Mouse (Mus musculus): ENCODE measurements at regions not wholly inside any gene's neighbourhood (a gene's known extent, or its start where the extent isn't known, plus 50 kb on each side); places are given as distances from the start of the nearest gene placed in this dataset.

DNA sequence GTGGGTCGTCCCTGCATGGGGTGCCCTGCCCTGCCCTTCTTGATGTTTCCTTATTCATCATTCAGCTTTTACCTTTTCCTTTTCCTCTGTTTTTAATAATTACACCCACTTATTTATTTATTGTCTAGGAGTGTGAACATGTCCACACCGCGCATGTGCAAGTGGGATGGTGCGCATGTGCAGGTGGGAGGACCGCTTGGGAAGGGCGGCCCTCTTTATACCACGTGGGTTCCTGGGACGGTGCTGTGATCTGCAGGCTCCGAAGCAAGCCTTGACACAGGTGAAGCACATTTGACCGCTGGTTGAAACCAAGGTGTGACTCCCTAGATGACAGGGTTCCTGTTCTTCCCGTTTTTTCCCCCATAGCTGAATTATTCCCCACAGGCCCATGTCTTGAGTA is 60.0 kb downstream of the Syf2 start:
- H3K36me3 ChIP-seq (ENCODE audit: control insufficient read depth, insufficient read depth, low read length): no peaks in the 10 kb centered on the region
- ATAC-seq (ENCODE audit: low FRiP score, low TSS enrichment): no peak
- no peak overlapping the region for H3K4me3 ChIP-seq (ENCODE audit: low read length)
- H3K4me1 ChIP-seq (ENCODE audit: control insufficient read depth, insufficient read depth, low read length): no peaks in the 10 kb centered on the region
- H3K27ac ChIP-seq (ENCODE audit: low read depth, low read length): no peak overlapping the region
- no peak overlapping the region for H3K4me2 ChIP-seq (replicated peaks; ENCODE audit: low read depth, low read length)
- 89% methylated on average over 11 of the region's 11 CpGs for WGBS
- H3K27me3 ChIP-seq (ENCODE audit: control insufficient read depth, insufficient read depth, low read length): no peaks in the 10 kb centered on the region
- H3K9me3 ChIP-seq (ENCODE audit: control insufficient read depth, low read length): no peaks in the 10 kb centered on the region
- H3K9ac ChIP-seq (ENCODE audit: low read depth, low read length): no peak overlapping the region

DNA sequence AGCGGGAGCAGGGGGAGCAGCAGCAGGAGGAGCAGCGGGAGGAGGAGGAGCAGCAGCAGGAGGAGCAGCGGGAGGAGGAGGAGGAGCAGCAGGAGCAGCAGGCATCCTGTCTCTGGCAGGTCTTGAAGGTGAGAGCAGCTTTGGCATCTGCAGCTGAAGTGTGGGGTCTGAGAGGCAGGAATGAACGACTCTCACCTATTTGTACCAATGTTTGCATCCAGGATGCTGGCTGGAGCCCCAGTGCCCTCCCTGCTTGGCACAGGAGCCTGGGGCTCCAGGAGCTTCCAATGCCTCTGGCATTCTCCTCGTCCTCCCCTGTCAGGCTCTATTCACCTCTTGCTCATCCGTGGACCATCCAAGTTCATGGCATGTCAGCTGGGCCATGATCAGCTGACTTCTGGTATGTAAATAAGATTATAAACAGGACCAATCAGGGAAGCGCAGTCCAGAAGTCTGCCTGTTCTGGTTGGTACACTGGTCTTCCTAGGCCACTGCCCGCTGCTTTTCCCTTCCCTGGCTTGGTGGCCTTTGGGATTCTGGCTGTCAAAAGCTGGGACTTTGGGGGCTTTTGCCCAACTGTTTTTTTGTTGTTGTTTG is 62.9 kb downstream of the Syf2 start:
- WGBS: 64% methylated on average over 8 of the region's 8 CpGs
- no peaks in the 10 kb centered on the region for H3K4me1 ChIP-seq (ENCODE audit: control insufficient read depth, insufficient read depth, low read length)
- no peaks in the 10 kb centered on the region for H3K27me3 ChIP-seq (ENCODE audit: control insufficient read depth, insufficient read depth, low read length)
- H3K9me3 ChIP-seq (ENCODE audit: control insufficient read depth, low read length): no peaks in the 10 kb centered on the region
- ATAC-seq (ENCODE audit: low FRiP score, low TSS enrichment): no peak
- no peak overlapping the region for H3K9ac ChIP-seq (ENCODE audit: low read depth, low read length)
- H3K4me2 ChIP-seq (replicated peaks; ENCODE audit: low read depth, low read length): no peak overlapping the region
- no peak overlapping the region for H3K27ac ChIP-seq (ENCODE audit: low read depth, low read length)
- H3K36me3 ChIP-seq (ENCODE audit: control insufficient read depth, insufficient read depth, low read length): no peaks in the 10 kb centered on the region
- H3K4me3 ChIP-seq (ENCODE audit: low read length): no peak overlapping the region

DNA sequence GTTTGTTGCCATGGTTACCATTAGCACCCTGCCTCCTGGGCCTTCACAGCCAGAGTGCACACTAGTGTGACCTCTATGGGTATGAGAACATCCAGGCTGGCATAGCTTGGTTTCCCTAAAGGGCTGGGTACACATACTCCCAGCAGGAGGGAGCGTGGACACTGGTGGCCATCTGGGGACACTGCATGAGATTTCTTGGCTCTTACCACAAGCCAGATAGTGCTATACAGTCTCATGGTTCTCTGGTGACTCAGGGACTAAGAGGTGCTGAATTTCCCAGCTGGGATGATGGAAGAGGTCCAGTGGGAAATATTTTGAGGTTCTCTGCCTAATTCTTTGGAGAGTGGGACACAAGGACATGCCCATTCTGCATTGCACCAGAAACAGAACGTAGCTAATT is 63.5 kb downstream of the Syf2 start:
- no peaks in the 10 kb centered on the region for H3K27me3 ChIP-seq (ENCODE audit: control insufficient read depth, insufficient read depth, low read length)
- no peaks in the 10 kb centered on the region for H3K9me3 ChIP-seq (ENCODE audit: control insufficient read depth, low read length)
- H3K9ac ChIP-seq (ENCODE audit: low read depth, low read length): no peak overlapping the region
- H3K4me2 ChIP-seq (replicated peaks; ENCODE audit: low read depth, low read length): no peak overlapping the region
- H3K4me1 ChIP-seq (ENCODE audit: control insufficient read depth, insufficient read depth, low read length): no peaks in the 10 kb centered on the region
- no peaks in the 10 kb centered on the region for H3K36me3 ChIP-seq (ENCODE audit: control insufficient read depth, insufficient read depth, low read length)
- 88% methylated on average over 2 of the region's 2 CpGs for WGBS
- H3K4me3 ChIP-seq (ENCODE audit: low read length): no peak overlapping the region
- ATAC-seq (ENCODE audit: low FRiP score, low TSS enrichment): no peak
- no peak overlapping the region for H3K27ac ChIP-seq (ENCODE audit: low read depth, low read length)

DNA sequence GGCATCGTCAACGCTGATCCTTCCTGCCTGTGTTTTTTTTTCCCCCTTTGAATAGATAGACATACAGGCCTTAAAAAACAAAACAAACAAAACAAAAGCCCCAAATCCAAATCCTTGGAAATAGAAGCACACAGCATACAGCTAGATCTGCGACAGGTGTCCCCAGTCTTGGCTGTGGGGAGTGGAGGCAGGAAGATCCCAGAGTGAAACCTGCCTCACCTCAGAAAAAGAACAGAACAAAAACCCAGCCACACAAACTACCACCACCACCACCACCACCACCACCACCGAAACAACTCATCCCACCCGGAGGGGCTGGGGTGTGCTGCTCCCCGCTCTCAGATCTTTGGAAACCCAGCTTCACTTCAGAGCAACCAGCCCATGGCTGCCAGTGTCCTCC is 64.0 kb downstream of the Syf2 start:
- H3K4me1 ChIP-seq (ENCODE audit: control insufficient read depth, insufficient read depth, low read length): no peaks in the 10 kb centered on the region
- H3K9ac ChIP-seq (ENCODE audit: low read depth, low read length): no peak overlapping the region
- no peak overlapping the region for H3K4me3 ChIP-seq (ENCODE audit: low read length)
- H3K9me3 ChIP-seq (ENCODE audit: control insufficient read depth, low read length): no peaks in the 10 kb centered on the region
- H3K27me3 ChIP-seq (ENCODE audit: control insufficient read depth, insufficient read depth, low read length): no peaks in the 10 kb centered on the region
- no peak for ATAC-seq (ENCODE audit: low FRiP score, low TSS enrichment)
- no peak overlapping the region for H3K27ac ChIP-seq (ENCODE audit: low read depth, low read length)
- no peak overlapping the region for H3K4me2 ChIP-seq (replicated peaks; ENCODE audit: low read depth, low read length)
- H3K36me3 ChIP-seq (ENCODE audit: control insufficient read depth, insufficient read depth, low read length): no peaks in the 10 kb centered on the region
- WGBS: 84% methylated on average over 6 of the region's 6 CpGs

DNA sequence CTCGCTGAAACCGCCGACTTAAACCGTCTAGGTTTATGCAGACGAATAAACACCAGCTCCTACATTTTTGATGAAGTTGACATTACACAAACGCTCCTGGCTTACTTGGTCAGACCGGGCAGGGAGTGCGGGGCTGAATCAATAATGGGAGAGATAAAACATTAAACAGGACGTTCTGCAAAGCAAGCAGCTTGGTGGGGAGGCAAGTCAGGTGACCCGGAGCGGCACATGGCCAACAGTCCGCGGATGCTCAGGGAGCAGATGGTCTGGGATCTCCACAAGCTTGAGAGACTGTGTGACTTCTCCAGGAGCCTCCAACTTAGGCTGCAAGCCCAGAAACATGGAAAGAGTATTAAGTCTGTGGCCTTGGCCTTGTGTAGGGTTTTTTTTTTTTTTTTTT is 64.4 kb downstream of the Syf2 start:
- ATAC-seq (ENCODE audit: low FRiP score, low TSS enrichment): no peak
- Histone ChIP-seq H3K36me3 (ENCODE audit: control insufficient read depth, insufficient read depth, low read length) (no peaks in the 10 kb centered on the region), H3K9ac (ENCODE audit: low read depth, low read length) (no peak overlapping the region), H3K4me3 (ENCODE audit: low read length) (no peak overlapping the region), H3K4me2 (replicated peaks; ENCODE audit: low read depth, low read length) (no peak overlapping the region), H3K27ac (ENCODE audit: low read depth, low read length) (no peak overlapping the region), H3K9me3 (ENCODE audit: control insufficient read depth, low read length) (no peaks in the 10 kb centered on the region), H3K27me3 (ENCODE audit: control insufficient read depth, insufficient read depth, low read length) (no peaks in the 10 kb centered on the region), H3K4me1 (ENCODE audit: control insufficient read depth, insufficient read depth, low read length) (no peaks in the 10 kb centered on the region)
- 55% methylated on average over 13 of the region's 13 CpGs for WGBS

DNA sequence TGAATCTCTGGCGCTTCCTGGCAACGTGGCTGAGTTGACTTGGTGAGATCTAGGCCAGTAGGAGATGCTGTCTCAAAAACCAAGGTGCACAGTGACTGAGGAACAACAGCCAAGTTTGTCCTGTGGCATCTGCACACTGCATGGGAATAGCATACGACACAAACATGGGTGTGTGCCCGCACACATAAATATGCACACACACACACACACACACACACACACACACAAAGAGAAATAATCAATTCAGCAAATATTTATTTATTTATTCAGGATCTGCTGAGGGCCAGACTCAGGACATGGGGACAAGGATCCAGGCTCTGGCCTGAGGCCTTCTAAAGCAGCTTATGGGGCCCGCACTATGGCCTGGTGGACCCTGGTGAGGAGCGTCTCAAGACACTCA is 65.4 kb downstream of the Syf2 start:
- Histone ChIP-seq H3K4me2 (replicated peaks; ENCODE audit: low read depth, low read length) (no peak overlapping the region), H3K4me1 (ENCODE audit: control insufficient read depth, insufficient read depth, low read length) (no peaks in the 10 kb centered on the region), H3K36me3 (ENCODE audit: control insufficient read depth, insufficient read depth, low read length) (no peaks in the 10 kb centered on the region), H3K9ac (ENCODE audit: low read depth, low read length) (no peak overlapping the region), H3K27ac (ENCODE audit: low read depth, low read length) (no peak overlapping the region), H3K4me3 (ENCODE audit: low read length) (no peak overlapping the region), H3K27me3 (ENCODE audit: control insufficient read depth, insufficient read depth, low read length) (no peaks in the 10 kb centered on the region), H3K9me3 (ENCODE audit: control insufficient read depth, low read length) (no peaks in the 10 kb centered on the region)
- ATAC-seq (ENCODE audit: low FRiP score, low TSS enrichment): no peak
- WGBS: 92% methylated on average over 6 of the region's 6 CpGs

DNA sequence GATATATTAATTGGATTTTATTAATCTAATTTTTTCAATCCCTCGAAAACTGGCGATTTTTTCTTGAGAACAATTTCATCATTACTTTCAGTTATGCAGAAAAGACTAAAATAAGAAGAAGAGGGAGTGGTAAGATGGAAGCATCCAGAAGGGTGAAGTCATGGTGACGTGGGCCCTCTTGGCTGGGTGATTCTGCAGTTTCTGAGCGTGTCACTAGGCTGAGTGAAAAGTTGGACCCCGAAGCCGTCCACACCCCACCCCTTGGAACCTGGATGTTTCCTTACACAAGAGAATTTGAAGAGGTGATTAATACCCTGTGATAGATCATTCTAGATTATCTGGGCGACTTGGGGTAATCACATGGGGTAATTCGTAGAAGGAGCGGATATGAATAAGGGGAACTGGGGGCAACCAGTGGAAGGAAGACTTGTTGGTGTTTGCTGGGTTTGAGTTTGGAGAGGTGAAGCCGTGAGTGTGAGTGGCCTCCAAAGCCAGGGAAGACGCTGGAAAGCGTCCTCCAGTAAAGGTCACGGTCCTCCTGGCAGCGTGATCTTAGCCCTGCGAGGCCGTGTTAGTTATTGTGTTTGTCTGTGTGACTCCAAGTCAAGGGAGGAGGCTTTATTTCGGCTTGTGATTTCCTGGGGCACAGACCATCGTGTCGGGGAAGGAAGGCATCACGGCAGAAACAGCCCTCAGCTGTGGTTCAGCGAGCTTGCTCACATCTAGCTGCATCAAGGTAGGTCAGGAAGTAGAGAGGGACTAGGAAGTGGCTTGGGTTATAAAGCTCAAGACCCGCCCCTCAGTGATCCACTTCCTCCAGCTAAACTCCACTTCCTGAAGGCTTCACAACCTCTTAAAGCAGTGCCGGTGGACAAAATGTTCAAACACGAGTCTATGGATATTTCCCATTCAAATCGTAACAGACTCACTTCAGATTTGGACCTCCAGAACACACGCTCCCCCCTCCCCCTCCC is 67.0 kb downstream of the Syf2 start:
- H3K36me3 ChIP-seq (ENCODE audit: control insufficient read depth, insufficient read depth, low read length): no peaks in the 10 kb centered on the region
- no peak overlapping the region for H3K27ac ChIP-seq (ENCODE audit: low read depth, low read length)
- no peak for ATAC-seq (ENCODE audit: low FRiP score, low TSS enrichment)
- 89% methylated on average over 26 of the region's 26 CpGs for WGBS
- H3K9me3 ChIP-seq (ENCODE audit: control insufficient read depth, low read length): no peaks in the 10 kb centered on the region
- H3K4me1 ChIP-seq (ENCODE audit: control insufficient read depth, insufficient read depth, low read length): peaks cover 3% of the 10 kb centered on the region; the same call in 1 of the 2 replicates
- H3K4me2 ChIP-seq (replicated peaks; ENCODE audit: low read depth, low read length): no peak overlapping the region
- H3K9ac ChIP-seq (ENCODE audit: low read depth, low read length): no peak overlapping the region
- no peaks in the 10 kb centered on the region for H3K27me3 ChIP-seq (ENCODE audit: control insufficient read depth, insufficient read depth, low read length)
- no peak overlapping the region for H3K4me3 ChIP-seq (ENCODE audit: low read length)

DNA sequence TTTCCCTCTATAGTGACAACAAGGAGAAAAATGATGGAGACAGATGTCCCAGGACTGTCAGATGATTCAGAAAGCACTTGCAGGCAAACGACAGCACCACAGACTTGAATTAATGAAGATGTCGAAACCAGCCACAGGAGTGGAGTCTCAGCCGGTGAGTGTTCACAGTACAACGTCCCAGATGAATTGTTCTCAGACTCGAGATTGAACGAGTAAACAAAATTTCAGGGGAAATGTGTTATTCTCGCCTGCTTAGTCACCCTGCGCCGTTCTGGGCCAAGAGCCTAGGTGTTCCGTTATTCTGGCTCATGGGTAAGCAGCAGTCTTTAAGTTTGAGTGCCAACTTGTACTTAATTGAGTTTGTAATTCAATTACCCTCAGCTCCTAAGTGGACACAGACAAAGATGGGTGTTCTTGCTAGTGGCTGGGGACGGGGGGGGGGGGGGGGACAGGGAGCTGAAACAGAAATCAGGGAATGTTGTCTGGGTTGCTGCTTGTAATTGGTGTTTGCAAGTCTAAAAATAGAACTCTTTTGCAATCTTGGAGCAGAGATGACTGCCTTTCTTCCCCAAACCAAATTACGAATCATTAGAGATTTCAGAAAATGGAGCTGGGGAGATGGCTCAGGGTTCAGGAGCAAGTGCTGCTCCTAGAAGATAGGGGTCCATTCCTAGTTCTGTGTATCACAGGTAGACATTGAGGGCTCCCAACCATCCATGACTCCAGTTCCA is 68.4 kb downstream of the Syf2 start:
- no peak overlapping the region for H3K4me3 ChIP-seq (ENCODE audit: low read length)
- WGBS: 67% methylated on average over 12 of the region's 12 CpGs
- H3K4me2 ChIP-seq (replicated peaks; ENCODE audit: low read depth, low read length): no peak overlapping the region
- H3K27me3 ChIP-seq (ENCODE audit: control insufficient read depth, insufficient read depth, low read length): no peaks in the 10 kb centered on the region
- no peak overlapping the region for H3K9ac ChIP-seq (ENCODE audit: low read depth, low read length)
- no peaks in the 10 kb centered on the region for H3K36me3 ChIP-seq (ENCODE audit: control insufficient read depth, insufficient read depth, low read length)
- H3K27ac ChIP-seq (ENCODE audit: low read depth, low read length): no peak overlapping the region
- ATAC-seq (ENCODE audit: low FRiP score, low TSS enrichment): no peak
- peaks cover 3% of the 10 kb centered on the region; the same call in 1 of the 2 replicates for H3K4me1 ChIP-seq (ENCODE audit: control insufficient read depth, insufficient read depth, low read length)
- no peaks in the 10 kb centered on the region for H3K9me3 ChIP-seq (ENCODE audit: control insufficient read depth, low read length)
